Mouse (Mus musculus) G1E (cell line): Measurements from ENCODE around the gene Poc5. TPM values are rescaled to one million over a fixed set of nuclear protein-coding genes. Genes with fewer than 3 reads are reported as not detected.

Experiments
- ATAC-seq: 2 replicates; pipeline ENCODE4 v1.8.0; 2016; ENCODE audit warnings: mild to moderate bottlenecking; ENCODE audit not compliant: insufficient number of reproducible peaks, poor library complexity, low FRiP score, severe bottlenecking; ENCODE audit errors: extremely low read depth
- DNase-seq: peaks from one replicate; pipeline ENCODE4 v3.0.0; 2012; ENCODE audit warnings: low spot score
- H3K27me3 ChIP-seq: 2 replicates; pipeline ENCODE4 v1.6.1; 2012; ENCODE audit warnings: mild to moderate bottlenecking, low read length, inconsistent platforms; ENCODE audit not compliant: insufficient read depth
- H3K36me3 ChIP-seq: replicated peaks from 2 replicates; pipeline ENCODE3; 2012; ENCODE audit warnings: mild to moderate bottlenecking, inconsistent platforms
- H3K4me1 ChIP-seq: 2 replicates; pipeline ENCODE4 v1.6.1; 2012; ENCODE audit warnings: low read depth, low read length, inconsistent platforms, mixed read lengths; ENCODE audit not compliant: insufficient read depth
- H3K4me3 ChIP-seq: 2 replicates; pipeline ENCODE4 v1.5.1; 2012; ENCODE audit warnings: low read depth, mild to moderate bottlenecking, inconsistent platforms, low read length, moderate library complexity, mixed read lengths
- H3K9me3 ChIP-seq: replicated peaks from 2 replicates; pipeline ENCODE4 v1.6.1; 2012; ENCODE audit warnings: inconsistent platforms
- CTCF ChIP-seq: IDR thresholded peaks from 2 replicates; pipeline ENCODE4 v1.5.1; 2012; ENCODE audit warnings: low read depth, low read length, inconsistent platforms, mixed read lengths
- GATA1 ChIP-seq: IDR thresholded peaks from 2 replicates; pipeline ENCODE4 v1.6.1; 2012; ENCODE audit warnings: borderline replicate concordance, low read length, inconsistent platforms, mixed read lengths
- GATA2 ChIP-seq: IDR thresholded peaks from 2 replicates; pipeline ENCODE4 v1.6.1; 2012; ENCODE audit warnings: low read depth, low read length, inconsistent platforms, borderline replicate concordance
- POLR2AphosphoS5 ChIP-seq: IDR thresholded peaks from 2 replicates; pipeline ENCODE4 v1.6.1; 2012; ENCODE audit warnings: low read depth, low read length, inconsistent platforms; ENCODE audit not compliant: insufficient replicate concordance
- TAL1 ChIP-seq: conservative IDR thresholded peaks from 2 replicates; pipeline ENCODE4 v1.6.1; 2012; ENCODE audit warnings: low read depth, low read length, inconsistent platforms, mixed read lengths
- polyA plus RNA-seq: library from polyadenylated mRNA; stranded (reverse); fragments of >175 nt; gene quantifications from 2 replicates; pipeline ENCODE4 v1.2.3, GENCODE M21; 2012
- total RNA-seq, 2 experiments: library from RNA; stranded (forward) in 1 of 2; stranded (reverse) in 1 of 2; fragments of 200-1000 nt in 1 of 2; fragments of >200 nt in 1 of 2; fragmentation: Nextera tagmentation in 1 of 2; gene quantifications; 2 replicates each; pipeline ENCODE4 v1.2.3; 2014 to 2017

The Poc5 gene
- total and polyA plus RNA-seq, 3 experiments = 13.5 to 27.0 (median 18.1) TPM

DNA sequence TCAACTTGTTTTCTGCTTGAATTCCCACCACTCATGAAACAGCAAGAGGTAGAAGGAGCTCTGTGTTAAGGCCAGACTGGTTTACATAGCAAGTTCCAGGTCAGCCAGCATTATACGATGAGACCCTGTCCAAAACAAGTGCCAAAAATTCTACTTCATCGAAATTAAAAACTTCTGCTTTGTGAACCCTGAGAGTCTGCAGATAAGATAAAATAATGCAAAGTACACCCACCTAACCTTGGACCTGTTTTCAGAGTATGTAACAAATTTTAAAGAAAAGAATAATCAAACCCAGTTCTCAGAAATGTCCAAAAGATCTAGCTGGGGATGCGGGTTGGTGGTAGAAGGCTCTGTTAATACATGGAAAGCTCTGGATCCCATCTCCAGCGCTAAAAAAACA, 70.5 kb downstream of the Poc5 start:
- H3K4me1 ChIP-seq = no peaks in the 10 kb centered on the region; the same call in 1 of the 2 replicates
- ATAC-seq (no peak), DNase-seq (no peak)
- H3K27me3 ChIP-seq = peaks cover 31% of the 10 kb centered on the region
- H3K36me3 ChIP-seq = no peaks in the 10 kb centered on the region
- TF ChIP-seq CTCF (no peak), GATA2 (no peak), GATA1 (no peak), TAL1 (no peak), POLR2AphosphoS5 (no peak)
- H3K4me3 ChIP-seq = no peak overlapping the region
- no peaks in the 10 kb centered on the region for H3K9me3 ChIP-seq

GRCm38 (mm10) chr13:96462644-96463043, 74.5 kb downstream of the Poc5 start:
- H3K36me3 ChIP-seq = no peaks in the 10 kb centered on the region
- ATAC-seq (no peak), DNase-seq (no peak)
- no peak overlapping the region for H3K4me3 ChIP-seq
- TF ChIP-seq CTCF (no peak), GATA1 (no peak), GATA2 (no peak), POLR2AphosphoS5 (no peak), TAL1 (no peak)
- no peaks in the 10 kb centered on the region for H3K4me1 ChIP-seq
- H3K27me3 ChIP-seq = peaks cover 31% of the 10 kb centered on the region
- H3K9me3 ChIP-seq = no peaks in the 10 kb centered on the region

GRCm38 (mm10) chr13:96465315-96465714, 77.2 kb downstream of the Poc5 start:
- Histone ChIP-seq H3K4me1 (no peaks in the 10 kb centered on the region), H3K9me3 (no peaks in the 10 kb centered on the region), H3K4me3 (no peak overlapping the region), H3K36me3 (no peaks in the 10 kb centered on the region), H3K27me3 (peaks cover 26% of the 10 kb centered on the region)
- DNase-seq (no peak), ATAC-seq (no peak)
- TF ChIP-seq CTCF = no peak
- TF ChIP-seq POLR2AphosphoS5 = no peak
- TF ChIP-seq GATA1 = no peak
- no peak for TF ChIP-seq GATA2
- TF ChIP-seq TAL1 = no peak

Other genes starting within 250 kb of the Poc5 start
- not detected in 2 replicates for gene Ankdd1b, start 82.9 kb downstream of the Poc5 start, total RNA-seq (2014; fragmentation: Nextera tagmentation)
- 0.16 and 0.29 TPM in 2 replicates for gene Ankdd1b, start 82.9 kb downstream of the Poc5 start, total RNA-seq (2017)
- gene Ankdd1b, start 82.9 kb downstream of the Poc5 start, polyA plus RNA-seq = not detected in 2 replicates
- gene Gm17622, start 102.4 kb downstream of the Poc5 start, total RNA-seq (2014; fragmentation: Nextera tagmentation) = not detected in 2 replicates
- not detected in 2 replicates for gene Gm17622, start 102.4 kb downstream of the Poc5 start, total RNA-seq (2017)
- not detected in 2 replicates for gene Gm17622, start 102.4 kb downstream of the Poc5 start, polyA plus RNA-seq
- 44.1 and 49.7 TPM in 2 replicates for gene Polk, start 154.3 kb downstream of the Poc5 start, total RNA-seq (2014; fragmentation: Nextera tagmentation)
- 19.1 and 25.6 TPM in 2 replicates for gene Polk, start 154.3 kb downstream of the Poc5 start, total RNA-seq (2017)
- gene Polk, start 154.3 kb downstream of the Poc5 start, polyA plus RNA-seq = 0.36 and 0.72 TPM in 2 replicates
- gene Col4a3bp, start 154.3 kb downstream of the Poc5 start, total RNA-seq (2014; fragmentation: Nextera tagmentation) = 36.9 and 58.0 TPM in 2 replicates
- gene Col4a3bp, start 154.3 kb downstream of the Poc5 start, total RNA-seq (2017) = 40.0 and 57.5 TPM in 2 replicates
- 13.6 and 18.0 TPM in 2 replicates for gene Col4a3bp, start 154.3 kb downstream of the Poc5 start, polyA plus RNA-seq